Mouse (Mus musculus): Measurements from ENCODE around the gene Atp5j.

DNA sequence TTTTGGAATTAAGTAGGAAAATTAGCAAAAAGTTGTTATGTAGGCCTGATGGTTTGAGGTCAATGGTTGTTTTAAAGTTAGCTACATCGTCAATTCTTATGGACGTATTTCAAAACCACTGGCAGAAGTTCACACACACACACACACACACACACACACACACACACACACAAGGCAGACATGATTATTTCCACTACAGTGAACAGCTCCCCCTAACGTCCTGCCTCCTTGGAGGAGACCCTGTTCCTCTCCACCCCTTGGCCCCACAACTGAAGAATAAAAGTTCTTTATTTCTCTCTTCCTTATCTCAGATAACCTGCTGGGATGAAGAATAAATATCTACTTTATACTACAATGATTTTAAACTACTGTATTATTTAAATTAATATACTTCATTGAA, 40.1 kb downstream of the Atp5j start:
- TF ChIP-seq CTCF (conservative IDR thresholded peaks at IDR 0.05; ENCODE audit: insufficient read depth, insufficient read length, low read depth, low read length) (no peak; the same call in 1 of the 2 replicates), POLR2A (IDR thresholded peaks at IDR 0.05; ENCODE audit: low read depth, low read length) (no peak)
